Mouse (Mus musculus) forebrain, embryonic 12.5 days (tissue): Measurements from ENCODE around the gene 4930522H14Rik. TPM values are rescaled to one million over a fixed set of nuclear protein-coding genes. Genes with fewer than 3 reads are reported as not detected.

Experiments used
- ATAC-seq: fragments of 200-750 bp; cut with Nextera tagmentation; 2 replicates; pipeline ENCODE4 v1.8.0; 2017; ENCODE audit warnings: moderate TSS enrichment; ENCODE audit not compliant: low FRiP score
- H3K27ac ChIP-seq: fragments of 300-500 bp; sonication (generic); 2 replicates; pipeline ENCODE4 v1.5.1; 2016; ENCODE audit warnings: mild to moderate bottlenecking
- H3K27me3 ChIP-seq: fragments of 300-500 bp; sonication (generic); 2 replicates; pipeline ENCODE4 v1.6.1; 2016; ENCODE audit warnings: mild to moderate bottlenecking
- H3K36me3 ChIP-seq: fragments of 300-500 bp; sonication (generic); replicated peaks from 2 replicates; pipeline ENCODE4 v1.6.1; 2016; ENCODE audit warnings: mild to moderate bottlenecking
- H3K4me1 ChIP-seq: fragments of 300-500 bp; sonication (generic); 2 replicates; pipeline ENCODE4 v1.6.1; 2016
- H3K4me2 ChIP-seq: fragments of 300-500 bp; sonication (generic); 2 replicates; pipeline ENCODE4 v1.6.1; 2016; ENCODE audit warnings: mild to moderate bottlenecking, moderate library complexity
- H3K4me3 ChIP-seq: fragments of 300-500 bp; sonication (generic); replicated peaks from 2 replicates; pipeline ENCODE4 v1.5.1; 2016; ENCODE audit warnings: mild to moderate bottlenecking
- H3K9ac ChIP-seq: fragments of 300-500 bp; sonication (generic); 2 replicates; pipeline ENCODE4 v1.6.1; 2016; ENCODE audit warnings: mild to moderate bottlenecking
- H3K9me3 ChIP-seq: fragments of 300-500 bp; sonication (generic); 2 replicates; pipeline ENCODE4 v1.6.1; 2016
- WGBS: fragments of 180-500 bp; shearing (Covaris S2); methylation state at CpG from one replicate; pipeline ENCODE4 v1.1.7; 2016; 5-methylcytosine and 5-hydroxymethylcytosine counted together
- polyA plus RNA-seq: library from polyadenylated mRNA; unstranded; fragments of >200 nt; fragmentation: Nextera tagmentation; extraction: Ambion mirVana; gene quantifications from 2 replicates; pipeline ENCODE4 v1.2.1, GENCODE M21; 2016

4930522H14Rik gene
- not detected in 2 replicates for polyA plus RNA-seq

DNA sequence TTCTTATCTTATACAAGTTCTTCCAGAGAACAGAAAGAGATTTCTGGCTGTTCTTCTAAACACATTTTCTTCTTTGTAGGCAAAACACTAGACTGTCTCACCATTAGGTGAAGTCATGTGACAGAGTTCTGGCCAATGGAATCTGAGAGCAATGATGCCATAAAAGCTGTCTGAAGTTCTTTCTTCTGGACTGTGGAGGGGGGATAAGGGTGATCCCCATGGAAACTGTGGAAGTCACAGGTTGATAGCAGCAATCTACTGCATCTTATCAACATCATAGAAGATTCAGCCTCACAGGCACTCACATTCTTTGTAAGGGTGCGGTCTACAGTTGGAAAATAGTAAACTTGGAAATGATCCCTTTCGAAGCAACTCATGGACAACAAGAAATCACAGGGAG is at the start of gene 4930522H14Rik:
TSS of gene 4930522H14Rik (minus strand) at position 187 of the 400 bp plus-strand sequence.
- Histone ChIP-seq H3K4me3 (no peak within 1 kb of the TSS), H3K9me3 (no peaks in the 10 kb centered on the region), H3K4me2 (peak within 1 kb of the TSS; percentile 21; the same call in 1 of the 2 replicates), H3K27me3 (no peaks in the 10 kb centered on the region), H3K27ac (no peak within 1 kb of the TSS), H3K36me3 (no peaks in the 10 kb centered on the region), H3K4me1 (peaks cover 5% of the 10 kb centered on the region; the same call in 1 of the 2 replicates), H3K9ac (no peak within 1 kb of the TSS)
- 98% methylated on average over 2 of the region's 2 CpGs for WGBS
- ATAC-seq = no peak

- Histone ChIP-seq H3K27ac (no peak overlapping the region), H3K9me3 (no peaks in the 10 kb centered on the region), H3K27me3 (no peaks in the 10 kb centered on the region), H3K9ac (no peak overlapping the region), H3K4me2 (no peak overlapping the region), H3K36me3 (no peaks in the 10 kb centered on the region), H3K4me1 (no peaks in the 10 kb centered on the region), H3K4me3 (no peak overlapping the region)
- 90% methylated on average over 3 of the region's 3 CpGs for WGBS
- no peak for ATAC-seq
Measured at GRCm38 (mm10) chr4:109578356-109578755, 47.3 kb upstream of the 4930522H14Rik start.

DNA sequence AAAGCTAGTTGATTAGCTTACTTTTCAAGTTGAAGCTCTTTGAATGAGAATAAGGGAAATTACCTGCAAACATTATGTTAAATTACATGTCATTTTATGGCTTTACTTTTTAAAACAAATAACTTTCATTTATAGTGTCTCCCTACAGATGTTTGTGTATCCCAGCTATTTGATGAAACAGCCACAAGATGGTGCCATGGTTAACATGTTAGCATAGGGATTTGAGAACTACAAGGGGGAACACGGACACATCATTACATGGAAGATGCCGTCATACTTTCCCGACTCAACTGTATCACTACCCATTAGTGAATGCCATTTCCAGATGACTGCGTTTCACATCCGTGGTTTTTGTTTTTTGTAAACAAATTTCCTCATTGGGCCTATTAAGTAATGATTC is 45.8 kb upstream of the 4930522H14Rik start:
- H3K4me2 ChIP-seq = no peak overlapping the region
- no peak for ATAC-seq
- H3K4me3 ChIP-seq = no peak overlapping the region
- WGBS = 81% methylated on average over 5 of the region's 5 CpGs
- no peaks in the 10 kb centered on the region for H3K27me3 ChIP-seq
- H3K9me3 ChIP-seq = no peaks in the 10 kb centered on the region
- no peak overlapping the region for H3K27ac ChIP-seq
- no peak overlapping the region for H3K9ac ChIP-seq
- no peaks in the 10 kb centered on the region for H3K4me1 ChIP-seq
- no peaks in the 10 kb centered on the region for H3K36me3 ChIP-seq

GRCm38 (mm10) chr4:109574845-109575244 is 43.7 kb upstream of the 4930522H14Rik start:
- WGBS = 87% methylated on average over 9 of the region's 9 CpGs
- Histone ChIP-seq H3K4me3 (no peak overlapping the region), H3K4me2 (no peak overlapping the region), H3K27ac (no peak overlapping the region), H3K36me3 (no peaks in the 10 kb centered on the region), H3K9me3 (no peaks in the 10 kb centered on the region), H3K9ac (no peak overlapping the region), H3K4me1 (no peaks in the 10 kb centered on the region), H3K27me3 (no peaks in the 10 kb centered on the region)
- ATAC-seq = no peak

GRCm38 (mm10) chr4:109574331-109574730 is 43.2 kb upstream of the 4930522H14Rik start:
- Histone ChIP-seq H3K27ac (no peak overlapping the region), H3K4me3 (no peak overlapping the region), H3K36me3 (no peaks in the 10 kb centered on the region), H3K4me2 (no peak overlapping the region), H3K9me3 (no peaks in the 10 kb centered on the region), H3K27me3 (no peaks in the 10 kb centered on the region), H3K4me1 (no peaks in the 10 kb centered on the region), H3K9ac (no peak overlapping the region)
- WGBS = 50% methylated on average over 8 of the region's 8 CpGs
- no peak for ATAC-seq

- Histone ChIP-seq H3K4me2 (no peak overlapping the region), H3K27ac (no peak overlapping the region), H3K4me3 (no peak overlapping the region), H3K36me3 (no peaks in the 10 kb centered on the region), H3K9ac (no peak overlapping the region), H3K9me3 (no peaks in the 10 kb centered on the region), H3K27me3 (no peaks in the 10 kb centered on the region), H3K4me1 (no peaks in the 10 kb centered on the region)
- no peak for ATAC-seq
- WGBS = 76% methylated on average over 1 of the region's 1 CpGs
Measured at GRCm38 (mm10) chr4:109572632-109573031, 41.5 kb upstream of the 4930522H14Rik start.

DNA sequence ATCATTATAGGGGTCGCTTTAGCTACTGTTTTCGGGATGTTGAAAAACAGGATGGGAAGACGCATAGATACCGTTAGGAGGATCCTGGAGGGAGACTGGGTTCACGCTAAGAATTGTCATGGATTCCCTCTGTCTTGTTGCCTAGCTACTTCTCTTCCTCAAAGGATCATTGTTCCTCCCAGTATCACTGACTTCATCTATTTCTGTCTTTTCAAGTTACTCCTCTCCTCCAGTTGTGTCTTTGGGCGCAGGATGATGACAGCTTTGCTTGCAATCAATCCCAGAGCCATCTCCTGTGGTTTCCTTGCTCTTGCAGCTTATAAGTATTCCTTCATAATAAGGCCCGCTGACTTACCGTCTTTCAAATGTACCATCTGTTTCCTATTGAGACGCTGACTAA is 38.3 kb upstream of the 4930522H14Rik start:
- no peak for ATAC-seq
- H3K4me3 ChIP-seq = no peak overlapping the region
- H3K27ac ChIP-seq = no peak overlapping the region
- no peaks in the 10 kb centered on the region for H3K4me1 ChIP-seq
- no peak overlapping the region for H3K4me2 ChIP-seq
- 77% methylated on average over 9 of the region's 9 CpGs for WGBS
- H3K36me3 ChIP-seq = no peaks in the 10 kb centered on the region
- no peaks in the 10 kb centered on the region for H3K27me3 ChIP-seq
- H3K9me3 ChIP-seq = no peaks in the 10 kb centered on the region
- H3K9ac ChIP-seq = no peak overlapping the region

DNA sequence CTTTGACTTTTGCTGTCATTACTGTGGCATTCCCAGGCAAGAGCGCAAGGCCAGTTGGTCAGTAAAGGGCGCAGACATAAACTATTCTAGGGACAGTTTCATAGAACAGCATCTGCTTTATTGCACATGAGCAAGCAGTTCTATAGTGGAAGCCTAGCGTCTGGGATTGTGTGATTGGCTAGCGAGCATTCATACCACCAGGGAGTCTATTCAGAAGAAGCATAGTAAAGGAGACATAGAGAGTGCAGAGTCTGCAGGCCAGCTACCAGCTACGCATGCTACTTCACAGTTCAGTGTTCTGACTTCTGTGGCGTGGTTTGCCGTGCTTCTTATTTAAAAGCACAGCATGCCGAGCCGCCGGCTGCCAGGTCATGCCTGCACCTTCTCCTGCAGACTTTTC is 37.9 kb upstream of the 4930522H14Rik start:
- Histone ChIP-seq H3K4me3 (no peak overlapping the region), H3K27me3 (no peaks in the 10 kb centered on the region), H3K36me3 (no peaks in the 10 kb centered on the region), H3K9me3 (no peaks in the 10 kb centered on the region), H3K9ac (no peak overlapping the region), H3K4me1 (no peaks in the 10 kb centered on the region), H3K27ac (no peak overlapping the region), H3K4me2 (no peak overlapping the region)
- ATAC-seq = no peak
- 65% methylated on average over 10 of the region's 10 CpGs for WGBS

- Histone ChIP-seq H3K27me3 (no peaks in the 10 kb centered on the region), H3K27ac (no peak overlapping the region), H3K9me3 (no peaks in the 10 kb centered on the region), H3K4me3 (no peak overlapping the region), H3K4me2 (no peak overlapping the region), H3K36me3 (no peaks in the 10 kb centered on the region), H3K4me1 (no peaks in the 10 kb centered on the region), H3K9ac (no peak overlapping the region)
- WGBS = 93% methylated on average over 6 of the region's 6 CpGs
- no peak for ATAC-seq
Measured at GRCm38 (mm10) chr4:109564711-109565110, 33.6 kb upstream of the 4930522H14Rik start.

DNA sequence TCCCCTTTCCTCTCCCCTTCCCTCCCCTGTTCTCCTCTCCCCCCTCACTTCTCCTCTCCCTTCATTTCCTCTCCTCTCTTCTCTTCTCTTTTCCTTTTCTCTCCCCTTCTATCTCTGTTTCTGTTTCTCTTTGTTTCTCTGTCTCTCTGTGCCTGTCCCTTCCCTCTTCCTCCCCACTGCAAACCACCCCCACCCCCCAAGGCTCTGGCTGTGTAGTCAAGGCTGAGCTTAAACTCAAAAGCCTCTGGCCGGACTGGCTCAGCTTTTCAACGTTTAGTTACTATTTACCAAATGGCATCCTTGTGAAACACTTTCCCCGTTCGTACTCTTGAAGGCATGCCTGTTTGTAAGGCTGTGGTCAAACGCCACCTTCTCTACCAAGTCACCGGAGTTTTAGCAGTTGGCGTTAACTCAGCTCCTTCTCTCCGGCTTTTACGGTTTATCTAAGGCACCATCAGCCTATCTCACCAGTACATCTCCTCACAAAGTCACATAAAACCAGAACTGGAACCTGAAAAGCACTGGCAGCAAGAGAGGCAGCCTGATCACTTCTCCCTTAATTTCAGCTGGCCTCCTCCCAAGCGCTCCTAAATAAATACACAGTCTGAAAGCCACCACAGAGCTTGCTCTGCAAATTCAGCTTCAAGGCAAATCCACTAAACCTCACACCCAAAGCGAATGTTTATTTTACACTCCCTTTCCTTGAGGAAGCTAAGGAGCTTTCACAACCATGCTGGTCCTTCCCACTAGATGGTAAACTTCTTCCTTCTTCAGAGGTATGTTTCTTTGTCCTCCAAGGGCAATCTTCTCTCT is 19.4 kb upstream of the 4930522H14Rik start:
- Histone ChIP-seq H3K27me3 (no peaks in the 10 kb centered on the region), H3K4me2 (no peak overlapping the region), H3K9ac (no peak overlapping the region), H3K36me3 (no peaks in the 10 kb centered on the region), H3K27ac (no peak overlapping the region), H3K9me3 (no peaks in the 10 kb centered on the region), H3K4me1 (no peaks in the 10 kb centered on the region), H3K4me3 (no peak overlapping the region)
- 52% methylated on average over 11 of the region's 11 CpGs for WGBS
- ATAC-seq = no peak

DNA sequence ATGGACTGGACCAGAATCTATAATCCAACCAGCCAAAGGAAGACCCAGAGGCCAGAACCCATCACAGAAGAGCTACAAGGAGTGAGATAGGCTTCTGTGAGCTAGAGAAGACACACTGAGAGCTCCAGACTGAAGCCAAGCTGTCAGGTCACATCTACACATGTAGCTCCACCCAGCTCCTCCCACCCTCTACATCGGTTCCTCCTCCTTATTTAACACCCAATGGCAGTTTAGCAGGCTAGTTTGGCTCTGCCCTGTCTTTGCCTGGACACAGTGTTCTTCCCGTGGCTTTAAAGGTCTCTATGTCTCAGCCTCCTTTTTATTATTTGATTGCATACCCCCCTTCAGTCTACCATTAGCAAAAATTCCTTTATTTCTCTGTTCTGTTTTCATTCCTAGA is 16.2 kb upstream of the 4930522H14Rik start:
- Histone ChIP-seq H3K4me2 (no peak overlapping the region), H3K27ac (no peak overlapping the region), H3K9ac (no peak overlapping the region), H3K4me1 (no peaks in the 10 kb centered on the region), H3K4me3 (no peak overlapping the region), H3K27me3 (no peaks in the 10 kb centered on the region), H3K9me3 (no peaks in the 10 kb centered on the region), H3K36me3 (no peaks in the 10 kb centered on the region)
- ATAC-seq = no peak
- 38% methylated on average over 2 of the region's 2 CpGs for WGBS

DNA sequence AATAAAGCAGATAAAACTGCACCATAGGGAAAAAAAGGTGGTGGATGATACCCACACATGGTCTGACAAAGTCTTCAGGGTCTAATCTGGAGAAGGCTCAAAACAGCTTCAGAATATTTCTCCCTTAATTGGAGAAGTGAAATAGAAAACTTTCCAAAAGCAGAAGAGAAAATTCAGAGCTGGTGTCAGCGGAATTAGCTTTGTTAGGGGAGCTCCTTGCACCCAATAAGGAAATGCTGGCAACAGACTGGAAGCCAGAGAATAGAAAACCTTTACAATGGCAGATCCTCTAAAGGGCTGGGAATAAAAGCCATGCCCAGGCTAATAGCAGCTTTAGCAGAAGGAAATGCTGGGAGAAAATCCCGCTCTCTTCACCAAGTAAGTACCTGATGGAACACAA is 15.4 kb upstream of the 4930522H14Rik start:
- Histone ChIP-seq H3K4me3 (no peak overlapping the region), H3K4me2 (no peak overlapping the region), H3K4me1 (no peaks in the 10 kb centered on the region), H3K27ac (no peak overlapping the region), H3K36me3 (no peaks in the 10 kb centered on the region), H3K9ac (no peak overlapping the region), H3K27me3 (no peaks in the 10 kb centered on the region), H3K9me3 (no peaks in the 10 kb centered on the region)
- 62% methylated on average over 2 of the region's 2 CpGs for WGBS
- no peak for ATAC-seq

- WGBS = 20% methylated on average over 15 of the region's 15 CpGs
- Histone ChIP-seq H3K9ac (no peak overlapping the region), H3K9me3 (no peaks in the 10 kb centered on the region), H3K27ac (no peak overlapping the region), H3K4me3 (no peak overlapping the region), H3K36me3 (no peaks in the 10 kb centered on the region), H3K27me3 (no peaks in the 10 kb centered on the region), H3K4me1 (peaks cover 5% of the 10 kb centered on the region; the same call in 1 of the 2 replicates), H3K4me2 (peak overlapping the region; percentile 21; the same call in 1 of the 2 replicates)
- ATAC-seq = no peak
Measured at GRCm38 (mm10) chr4:109530245-109530816, 766 bp downstream of the 4930522H14Rik start.
